Mouse (Mus musculus) midbrain, embryonic 14.5 days (tissue): Measurements from ENCODE around the gene Sspo. TPM values are rescaled to one million over a fixed set of nuclear protein-coding genes. Genes with fewer than 3 reads are reported as not detected.

Experiments
- ATAC-seq: fragments of 200-750 bp; cut with Nextera tagmentation; 2 replicates; pipeline ENCODE4 v1.8.0; 2017; ENCODE audit warnings: moderate number of reproducible peaks, moderate library complexity; ENCODE audit not compliant: low FRiP score, low TSS enrichment
- DNase-seq: peaks from one replicate; pipeline ENCODE4 v3.0.0-alpha.2; 2015
- H3K27ac ChIP-seq: fragments of 300-500 bp; sonication (generic); replicated peaks from 2 replicates; pipeline ENCODE4 v1.5.1; 2014; ENCODE audit warnings: mild to moderate bottlenecking, low read depth, low read length, moderate library complexity
- H3K27me3 ChIP-seq: fragments of 300-500 bp; sonication (generic); 2 replicates; pipeline ENCODE4 v1.6.1; 2014; ENCODE audit warnings: low read length, control low read depth, mixed read lengths; ENCODE audit not compliant: control insufficient read depth, insufficient read depth
- H3K36me3 ChIP-seq: fragments of 300-500 bp; sonication (generic); 2 replicates; pipeline ENCODE4 v1.6.1; 2014; ENCODE audit warnings: low read length, control low read depth; ENCODE audit not compliant: control insufficient read depth, insufficient read depth
- H3K4me1 ChIP-seq: fragments of 300-500 bp; sonication (generic); 2 replicates; pipeline ENCODE4 v1.6.1; 2014; ENCODE audit warnings: mild to moderate bottlenecking, antibody characterized with exemption, low read length, control low read depth; ENCODE audit not compliant: control insufficient read depth, insufficient read depth
- H3K4me2 ChIP-seq: fragments of 300-500 bp; sonication (generic); 2 replicates; pipeline ENCODE4 v1.6.1; 2014; ENCODE audit warnings: mild to moderate bottlenecking, low read length, moderate library complexity
- H3K4me3 ChIP-seq: fragments of 300-500 bp; sonication (generic); replicated peaks from 2 replicates; pipeline ENCODE4 v1.5.1; 2014; ENCODE audit warnings: low read depth, low read length
- H3K9ac ChIP-seq: fragments of 300-500 bp; sonication (generic); replicated peaks from 2 replicates; pipeline ENCODE4 v1.6.1; 2014; ENCODE audit warnings: mild to moderate bottlenecking, low read length, moderate library complexity
- H3K9me3 ChIP-seq: fragments of 300-500 bp; sonication (generic); 2 replicates; pipeline ENCODE4 v1.6.1; 2016; ENCODE audit warnings: low read length, control low read depth, mixed read lengths; ENCODE audit not compliant: control insufficient read depth
- WGBS: fragments of 180-500 bp; shearing (Covaris S2); extraction: QIAGEN DNeasy Blood & Tissue Kit; methylation state at CpG from one replicate; pipeline ENCODE4 v1.1.7; 2014; 5-methylcytosine and 5-hydroxymethylcytosine counted together
- polyA plus RNA-seq: library from polyadenylated mRNA; unstranded; fragments of >200 nt; fragmentation: Nextera tagmentation; extraction: Ambion mirVana; gene quantifications from 2 replicates; pipeline ENCODE4 v1.2.1, GENCODE M21; 2014

Gene Sspo
- polyA plus RNA-seq, 1 experiment from 2014 or later = 0.49 TPM

DNA sequence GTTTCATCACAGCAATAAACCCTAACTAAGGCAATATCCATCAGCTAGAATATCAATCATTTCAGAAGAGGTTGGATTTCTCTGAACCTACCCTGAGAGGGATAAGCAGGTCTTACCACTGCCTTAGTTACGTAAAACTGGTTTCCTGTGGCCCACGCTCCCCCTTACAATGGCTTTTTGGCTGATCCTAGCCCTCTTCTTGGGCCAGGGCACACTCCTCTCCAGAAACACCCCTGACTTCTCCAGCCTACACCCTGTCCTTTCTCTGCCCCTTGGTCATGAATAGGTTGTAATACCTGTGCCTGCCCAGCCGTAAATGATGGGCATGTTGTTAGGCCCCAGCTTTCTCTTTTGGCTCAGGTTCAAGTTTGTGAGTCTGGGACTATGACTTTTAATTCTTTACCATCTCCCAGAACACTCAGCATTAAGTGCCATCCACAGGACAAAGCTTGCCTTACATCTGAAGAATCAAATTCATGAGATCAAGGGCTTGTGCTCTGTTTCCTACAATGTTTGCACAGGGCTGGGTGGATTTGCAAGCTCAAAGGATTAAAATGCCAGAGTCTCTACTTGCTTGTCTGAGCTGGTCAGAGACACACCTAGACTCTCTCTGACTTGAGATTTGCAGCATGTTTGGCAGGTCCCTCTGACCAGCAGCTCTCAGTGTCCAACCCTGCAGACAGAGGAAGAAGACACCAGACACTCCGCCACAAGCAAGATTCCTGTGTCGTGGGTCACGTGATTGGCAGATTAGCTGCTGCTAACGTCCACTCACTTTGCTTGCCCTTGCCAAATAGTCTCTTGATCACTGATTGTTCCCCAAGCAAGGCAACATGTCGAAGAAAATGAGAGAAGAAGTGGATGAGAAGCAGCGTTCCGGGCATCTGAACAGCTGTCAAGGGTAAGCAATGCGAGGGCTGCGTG is 14.9 kb upstream of the Sspo start:
- Histone ChIP-seq H3K4me1 (no peaks in the 10 kb centered on the region), H3K27me3 (peaks cover 12% of the 10 kb centered on the region), H3K4me3 (no peak overlapping the region), H3K9me3 (no peaks in the 10 kb centered on the region), H3K9ac (no peak overlapping the region), H3K36me3 (peaks cover 4% of the 10 kb centered on the region; the same call in 1 of the 2 replicates), H3K27ac (no peak overlapping the region), H3K4me2 (no peak overlapping the region)
- DNase-seq = no peak
- 65% methylated on average over 12 of the region's 12 CpGs for WGBS
- ATAC-seq = no peak

GRCm38 (mm10) chr6:48434651-48435050 is 13.4 kb upstream of the Sspo start:
- ATAC-seq = no peak
- H3K27ac ChIP-seq = no peak overlapping the region
- peaks cover 10% of the 10 kb centered on the region; the same call in 1 of the 2 replicates for H3K36me3 ChIP-seq
- no peak overlapping the region for H3K4me2 ChIP-seq
- no peak for DNase-seq
- 65% methylated on average over 6 of the region's 6 CpGs for WGBS
- H3K4me3 ChIP-seq = no peak overlapping the region
- peaks cover 13% of the 10 kb centered on the region; the same call in 1 of the 2 replicates for H3K4me1 ChIP-seq
- H3K9ac ChIP-seq = no peak overlapping the region
- H3K27me3 ChIP-seq = peaks cover 26% of the 10 kb centered on the region
- H3K9me3 ChIP-seq = no peaks in the 10 kb centered on the region

DNA sequence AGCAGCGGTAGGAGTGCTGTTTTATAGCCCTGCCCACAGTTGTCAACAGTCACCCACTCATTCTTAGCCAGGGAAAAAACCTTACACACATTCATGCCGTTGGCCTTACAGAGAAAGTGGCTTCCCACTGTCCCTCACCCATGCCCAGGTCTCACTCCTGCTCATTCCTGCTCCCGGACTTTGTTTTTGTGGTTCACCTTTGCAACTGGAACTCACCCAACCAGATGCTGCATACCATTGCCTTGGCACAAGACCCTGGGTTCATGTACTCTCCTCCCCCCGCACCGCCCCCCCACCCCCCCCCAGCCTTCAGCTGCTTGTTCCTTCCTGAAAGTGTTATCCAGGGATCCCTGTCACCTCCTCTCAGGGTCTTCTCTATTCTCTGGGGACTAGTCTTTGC is 12.9 kb upstream of the Sspo start:
- Histone ChIP-seq H3K4me2 (no peak overlapping the region), H3K9ac (no peak overlapping the region), H3K4me1 (peaks cover 13% of the 10 kb centered on the region; the same call in 1 of the 2 replicates), H3K27ac (no peak overlapping the region), H3K9me3 (no peaks in the 10 kb centered on the region), H3K4me3 (no peak overlapping the region), H3K36me3 (peaks cover 10% of the 10 kb centered on the region; the same call in 1 of the 2 replicates), H3K27me3 (peaks cover 31% of the 10 kb centered on the region)
- WGBS = 81% methylated on average over 5 of the region's 5 CpGs
- DNase-seq (no peak), ATAC-seq (no peak)

DNA sequence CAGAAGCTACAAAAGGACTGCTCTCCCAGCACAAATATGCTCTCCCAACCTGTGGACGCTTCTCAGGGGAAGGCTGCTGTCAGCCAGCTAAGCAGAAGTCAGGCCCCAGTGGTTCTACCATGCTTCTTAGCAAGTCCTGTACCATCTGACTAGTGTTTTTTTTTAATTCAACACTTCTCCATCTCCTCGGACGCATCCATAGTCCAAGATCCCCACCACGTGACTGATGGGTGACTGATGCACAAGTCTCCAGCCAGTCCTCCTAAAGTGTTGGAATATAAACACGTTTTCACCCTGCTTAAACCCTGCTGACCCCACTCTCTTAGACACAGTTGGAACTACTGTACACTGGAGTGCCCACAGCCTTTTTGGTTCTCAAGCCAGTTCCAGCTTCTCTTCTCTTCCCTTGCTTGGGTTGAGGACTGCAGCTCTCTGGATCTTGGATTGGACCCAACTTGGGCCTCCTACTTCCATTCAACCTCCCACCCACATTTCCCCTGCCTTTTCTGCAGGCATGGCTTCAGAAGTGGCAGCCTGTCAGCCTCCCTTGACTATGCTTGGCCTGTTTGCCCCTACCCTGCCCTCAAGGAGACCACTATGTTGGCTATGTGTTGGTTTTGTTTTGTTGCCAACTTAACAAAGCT is 12.2 kb upstream of the Sspo start:
- no peaks in the 10 kb centered on the region for H3K9me3 ChIP-seq
- peaks cover 31% of the 10 kb centered on the region for H3K27me3 ChIP-seq
- 82% methylated on average over 5 of the region's 5 CpGs for WGBS
- peaks cover 10% of the 10 kb centered on the region; the same call in 1 of the 2 replicates for H3K36me3 ChIP-seq
- ATAC-seq = no peak
- no peak overlapping the region for H3K4me2 ChIP-seq
- DNase-seq = no peak
- H3K4me1 ChIP-seq = peaks cover 13% of the 10 kb centered on the region; the same call in 1 of the 2 replicates
- no peak overlapping the region for H3K27ac ChIP-seq
- H3K9ac ChIP-seq = no peak overlapping the region
- no peak overlapping the region for H3K4me3 ChIP-seq

GRCm38 (mm10) chr6:48437679-48438376 is 10.2 kb upstream of the Sspo start:
- WGBS = 34% methylated on average over 35 of the region's 35 CpGs
- Histone ChIP-seq H3K36me3 (peaks cover 18% of the 10 kb centered on the region), H3K9ac (0 out of 2 replicates have a peak overlapping the region, but pooled peaks have one; percentile 16), H3K4me1 (peaks cover 13% of the 10 kb centered on the region; the same call in 1 of the 2 replicates), H3K4me3 (peak overlapping the region; percentile 14), H3K4me2 (peak overlapping the region; percentile 43), H3K27ac (no peak overlapping the region), H3K27me3 (peaks cover 31% of the 10 kb centered on the region), H3K9me3 (no peaks in the 10 kb centered on the region)
- DNase-seq = no peak
- no peak for ATAC-seq

DNA sequence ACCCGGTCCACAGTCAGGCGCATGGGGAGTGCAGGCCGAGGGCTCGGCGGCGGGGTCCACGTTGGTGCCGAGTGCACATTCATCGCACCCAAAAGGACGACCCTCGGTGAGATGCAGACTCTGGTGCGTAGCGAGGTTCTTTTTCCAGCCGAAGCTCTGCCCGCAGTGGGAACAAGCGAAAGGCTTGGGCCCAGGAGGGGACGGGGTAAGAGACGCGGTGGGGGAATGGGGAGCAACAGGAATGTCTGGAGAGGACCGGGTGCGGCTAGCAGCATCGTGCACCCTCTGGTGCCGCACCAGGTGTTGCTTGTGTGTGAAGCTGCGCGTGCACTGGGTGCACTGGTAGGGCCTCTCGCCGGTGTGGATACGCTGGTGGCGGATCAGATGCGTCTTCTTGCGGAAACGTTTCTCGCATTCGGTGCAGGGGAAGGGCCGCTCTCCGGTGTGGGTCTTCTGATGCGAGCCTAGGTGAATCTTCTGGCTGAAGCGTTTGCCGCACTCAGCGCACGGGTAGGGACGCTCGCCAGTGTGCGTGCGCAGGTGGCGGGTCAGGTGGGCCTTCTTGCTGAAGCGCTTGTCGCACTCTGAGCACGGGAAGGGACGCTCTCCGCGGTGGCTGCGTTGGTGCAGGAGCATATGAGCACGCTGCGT is 9.4 kb upstream of the Sspo start:
- Histone ChIP-seq H3K36me3 (peaks cover 18% of the 10 kb centered on the region), H3K4me2 (peak overlapping the region; percentile 43), H3K27ac (no peak overlapping the region), H3K9me3 (no peaks in the 10 kb centered on the region), H3K9ac (peak overlapping the region; percentile 29; the same call in 1 of the 2 replicates), H3K4me3 (peak overlapping the region; percentile 14), H3K4me1 (peaks cover 16% of the 10 kb centered on the region), H3K27me3 (peaks cover 31% of the 10 kb centered on the region)
- DNase-seq = peak; percentile 71
- ATAC-seq = peak; percentile 3; the same call in 1 of the 2 replicates
- WGBS = 16% methylated on average over 55 of the region's 55 CpGs

- no peak overlapping the region for H3K4me2 ChIP-seq
- peaks cover 31% of the 10 kb centered on the region for H3K27me3 ChIP-seq
- no peak overlapping the region for H3K9ac ChIP-seq
- H3K36me3 ChIP-seq = peaks cover 18% of the 10 kb centered on the region
- H3K4me3 ChIP-seq = no peak overlapping the region
- no peaks in the 10 kb centered on the region for H3K9me3 ChIP-seq
- H3K27ac ChIP-seq = no peak overlapping the region
- H3K4me1 ChIP-seq = peaks cover 17% of the 10 kb centered on the region
- ATAC-seq (no peak), DNase-seq (no peak)
Observed at GRCm38 (mm10) chr6:48439654-48440053, 8.4 kb upstream of the Sspo start.
